Mouse (Mus musculus) forebrain, embryonic 13.5 days (tissue): ENCODE results near the gene Saa1. TPM values are rescaled to one million over a fixed set of nuclear protein-coding genes. Genes with fewer than 3 reads are reported as not detected.
A peak's percentile ranks its signal among the peaks of the same experiment; 100 is the strongest.
"Not testable (repeated sequence)": the region's sequence is repeated elsewhere in the genome, so short reads cannot be mapped to it uniquely, and the experiment has no call there.

ENCODE experiments used
- ATAC-seq: fragments of 200-750 bp; cut with Nextera tagmentation; 2 replicates; pipeline ENCODE4 v1.8.0; 2017
- H3K27ac ChIP-seq: fragments of 300-500 bp; sonication (generic); 2 replicates; pipeline ENCODE4 v1.5.1; 2015; ENCODE audit warnings: inconsistent platforms, mild to moderate bottlenecking, moderate library complexity
- H3K27me3 ChIP-seq: fragments of 300-500 bp; sonication (generic); 2 replicates; pipeline ENCODE4 v1.6.1; 2015; ENCODE audit warnings: mild to moderate bottlenecking, inconsistent platforms
- H3K36me3 ChIP-seq: fragments of 300-500 bp; sonication (generic); 2 replicates; pipeline ENCODE4 v1.6.1; 2015; ENCODE audit warnings: mild to moderate bottlenecking, inconsistent platforms; ENCODE audit not compliant: poor library complexity, severe bottlenecking
- H3K4me1 ChIP-seq: fragments of 300-500 bp; sonication (generic); 2 replicates; pipeline ENCODE4 v1.6.1; 2015; ENCODE audit warnings: inconsistent platforms
- H3K4me2 ChIP-seq: fragments of 300-500 bp; sonication (generic); 2 replicates; pipeline ENCODE4 v1.6.1; 2015; ENCODE audit warnings: inconsistent platforms, mild to moderate bottlenecking, moderate library complexity
- H3K4me3 ChIP-seq: fragments of 300-500 bp; sonication (generic); 2 replicates; pipeline ENCODE4 v1.5.1; 2015; ENCODE audit warnings: mild to moderate bottlenecking, inconsistent platforms
- H3K9ac ChIP-seq: fragments of 300-500 bp; sonication (generic); 2 replicates; pipeline ENCODE4 v1.6.1; 2015; ENCODE audit warnings: mild to moderate bottlenecking, inconsistent platforms
- H3K9me3 ChIP-seq: fragments of 300-500 bp; sonication (generic); replicated peaks from 2 replicates; pipeline ENCODE4 v1.6.1; 2016; ENCODE audit warnings: inconsistent platforms
- WGBS: fragments of 180-500 bp; shearing (Covaris S2); methylation state at CpG from one replicate; pipeline ENCODE4 v1.1.7; 2015; 5-methylcytosine and 5-hydroxymethylcytosine counted together
- polyA plus RNA-seq: library from polyadenylated mRNA; unstranded; fragments of >200 nt; fragmentation: Nextera tagmentation; extraction: Ambion mirVana; gene quantifications from 2 replicates; pipeline ENCODE4 v1.2.1, GENCODE M21; 2015

Gene Saa1
- polyA plus RNA-seq, 1 experiment from 2014 or later = not detected

DNA sequence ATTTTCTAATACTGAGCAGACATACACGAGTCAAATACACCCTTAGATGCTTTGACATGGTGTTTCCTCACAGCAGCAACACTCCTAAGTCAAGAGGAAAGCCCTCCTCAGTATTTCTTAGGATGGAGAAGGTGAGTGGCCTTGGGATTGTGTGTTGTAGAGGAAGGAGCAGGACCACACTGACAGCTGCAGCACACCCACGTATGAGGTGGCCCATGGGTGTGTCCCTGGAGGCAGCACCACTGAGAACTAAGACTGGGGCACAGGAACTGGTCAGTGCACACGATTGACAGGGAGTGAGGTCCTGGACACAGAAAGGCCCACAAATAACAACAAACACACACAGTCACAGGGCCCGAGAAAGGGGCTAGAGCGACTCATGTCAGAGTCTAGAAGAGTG is 2.7 kb downstream of the Saa1 start:
- 81% methylated on average over 5 of the region's 5 CpGs for WGBS
- not testable (repeated sequence) for H3K9ac ChIP-seq, ATAC-seq, H3K9me3 ChIP-seq, H3K36me3 ChIP-seq, H3K4me2 ChIP-seq, H3K4me3 ChIP-seq, H3K27me3 ChIP-seq, H3K4me1 ChIP-seq, H3K27ac ChIP-seq

DNA sequence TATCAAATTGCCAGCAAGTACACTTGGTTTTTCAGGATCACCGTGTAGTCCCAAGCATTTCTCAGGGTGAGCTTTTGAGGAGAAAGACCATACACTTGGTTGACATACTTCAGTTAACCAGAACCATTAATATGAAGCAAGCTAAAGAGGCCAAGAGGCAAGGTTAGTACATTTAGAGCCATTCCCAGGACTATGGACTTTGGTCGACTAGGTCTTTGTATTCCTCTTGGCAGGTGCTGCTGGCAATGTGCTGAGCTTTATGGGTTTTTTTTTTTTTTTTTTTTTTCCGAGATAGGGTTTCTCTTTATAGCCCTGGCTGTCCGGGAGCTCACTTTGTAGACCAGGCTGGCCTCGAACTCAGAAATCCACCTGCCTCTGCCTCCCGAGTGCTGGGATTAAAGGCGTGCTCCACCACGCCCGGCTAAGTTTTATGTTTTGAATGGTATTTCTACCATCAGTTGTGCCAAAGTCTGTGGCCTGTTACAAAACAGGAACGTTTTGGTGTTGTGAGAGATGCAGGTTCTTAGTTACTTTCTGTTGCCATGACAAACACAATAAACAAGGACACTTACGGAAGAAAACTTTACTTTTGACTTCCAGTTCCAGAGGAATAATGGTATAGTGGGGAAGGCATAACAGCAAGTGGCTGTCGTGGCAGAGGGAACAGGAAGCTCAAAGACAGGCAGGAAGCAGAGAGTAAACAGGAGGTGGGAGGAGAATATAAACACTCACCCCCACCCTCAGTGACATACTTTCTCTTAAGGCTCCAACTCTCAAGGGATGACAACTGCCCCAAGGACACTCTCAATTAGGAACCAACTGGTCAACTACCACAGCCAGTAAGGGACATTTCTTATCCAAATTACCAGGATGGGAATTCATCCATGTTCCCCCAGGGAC is 4.0 kb downstream of the Saa1 start:
- H3K36me3 ChIP-seq = no peaks in the 10 kb centered on the region
- H3K9ac ChIP-seq = no peak overlapping the region
- H3K4me2 ChIP-seq = no peak overlapping the region
- no peak overlapping the region for H3K27ac ChIP-seq
- WGBS = 88% methylated on average over 12 of the region's 12 CpGs
- H3K4me1 ChIP-seq = no peaks in the 10 kb centered on the region
- no peaks in the 10 kb centered on the region for H3K27me3 ChIP-seq
- H3K9me3 ChIP-seq = no peaks in the 10 kb centered on the region
- ATAC-seq = no peak
- no peak overlapping the region for H3K4me3 ChIP-seq

DNA sequence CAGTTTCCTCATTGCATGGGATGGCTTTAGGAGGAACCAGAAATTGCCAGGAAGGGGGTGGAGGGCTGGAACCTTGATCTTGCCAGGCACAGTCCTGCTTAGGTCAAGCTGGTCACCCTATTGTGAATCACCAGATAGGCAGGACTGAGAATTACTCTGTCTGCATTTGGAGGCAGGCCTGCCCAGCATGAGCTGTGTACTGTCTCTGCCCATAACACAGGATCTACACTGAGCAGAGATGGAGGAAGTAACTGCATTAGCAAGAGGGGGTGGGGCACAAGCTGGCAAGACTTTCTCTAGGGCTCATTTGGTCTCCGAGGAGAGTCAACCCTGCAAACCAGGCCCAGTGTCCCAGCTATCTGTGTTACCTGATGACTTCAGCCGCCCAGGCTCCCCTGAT is 7.8 kb downstream of the Saa1 start:
- H3K4me1 ChIP-seq = no peaks in the 10 kb centered on the region
- H3K4me2 ChIP-seq = no peak overlapping the region
- H3K27me3 ChIP-seq = no peaks in the 10 kb centered on the region
- H3K4me3 ChIP-seq = no peak overlapping the region
- 87% methylated on average over 2 of the region's 2 CpGs for WGBS
- H3K36me3 ChIP-seq = no peaks in the 10 kb centered on the region
- no peak overlapping the region for H3K9ac ChIP-seq
- no peaks in the 10 kb centered on the region for H3K9me3 ChIP-seq
- ATAC-seq = no peak
- H3K27ac ChIP-seq = no peak overlapping the region

DNA sequence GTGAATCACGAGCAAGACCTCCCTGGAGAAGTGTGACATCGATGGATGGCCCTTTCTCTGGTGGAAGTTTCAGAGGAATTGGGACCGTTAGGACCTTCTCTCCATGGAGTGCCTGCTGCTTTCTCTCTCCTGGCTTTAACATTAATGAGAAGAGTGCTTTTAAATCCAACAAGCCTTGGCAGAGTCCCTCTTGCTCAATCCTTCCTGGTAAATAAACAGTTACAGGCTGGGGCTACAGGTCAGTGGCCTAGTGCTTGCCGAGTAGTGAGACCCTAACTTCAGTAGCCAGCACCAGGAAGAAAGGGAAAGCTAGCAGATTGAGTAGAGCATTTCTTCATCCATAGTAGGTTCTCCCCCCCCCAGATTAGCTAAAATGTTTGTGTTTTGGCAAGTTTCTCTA is 10.3 kb downstream of the Saa1 start, which contains the start of gene Saa4:
Gene Saa4 (minus strand): TSS at position 146 of the 400 bp plus-strand sequence.
- Histone ChIP-seq H3K27ac (no peak within 1 kb of the TSS), H3K4me2 (no peak within 1 kb of the TSS), H3K36me3 (no peaks in the 10 kb centered on the region), H3K9ac (no peak within 1 kb of the TSS), H3K4me3 (no peak within 1 kb of the TSS), H3K27me3 (no peaks in the 10 kb centered on the region), H3K4me1 (no peaks in the 10 kb centered on the region), H3K9me3 (no peaks in the 10 kb centered on the region)
- no peak for ATAC-seq
- WGBS = 85% methylated on average over 4 of the region's 4 CpGs

DNA sequence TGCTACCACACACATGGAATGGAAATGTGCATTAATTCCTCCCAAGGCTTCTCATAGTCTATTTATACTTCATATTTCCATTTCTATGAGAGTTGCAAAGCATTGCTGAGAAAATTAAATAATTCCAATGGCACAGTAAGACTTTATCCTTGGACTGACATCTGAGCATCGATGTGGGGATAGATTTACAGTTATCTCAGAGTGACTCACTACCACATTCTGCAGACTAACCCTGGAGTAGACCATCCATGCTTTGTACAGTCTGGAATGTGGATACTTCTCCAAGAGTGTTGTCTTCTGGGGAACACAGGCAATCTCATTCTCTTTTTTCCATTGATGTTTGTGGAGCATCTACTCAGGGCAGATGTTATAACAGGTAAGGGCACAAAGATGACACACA is 15.2 kb downstream of the Saa1 start:
- Histone ChIP-seq H3K4me1 (no peaks in the 10 kb centered on the region), H3K27me3 (no peaks in the 10 kb centered on the region; the same call in 1 of the 2 replicates), H3K4me3 (no peak overlapping the region), H3K9me3 (no peaks in the 10 kb centered on the region), H3K36me3 (no peaks in the 10 kb centered on the region), H3K27ac (no peak overlapping the region), H3K4me2 (no peak overlapping the region), H3K9ac (no peak overlapping the region)
- WGBS = 90% methylated on average over 1 of the region's 1 CpGs
- no peak for ATAC-seq

DNA sequence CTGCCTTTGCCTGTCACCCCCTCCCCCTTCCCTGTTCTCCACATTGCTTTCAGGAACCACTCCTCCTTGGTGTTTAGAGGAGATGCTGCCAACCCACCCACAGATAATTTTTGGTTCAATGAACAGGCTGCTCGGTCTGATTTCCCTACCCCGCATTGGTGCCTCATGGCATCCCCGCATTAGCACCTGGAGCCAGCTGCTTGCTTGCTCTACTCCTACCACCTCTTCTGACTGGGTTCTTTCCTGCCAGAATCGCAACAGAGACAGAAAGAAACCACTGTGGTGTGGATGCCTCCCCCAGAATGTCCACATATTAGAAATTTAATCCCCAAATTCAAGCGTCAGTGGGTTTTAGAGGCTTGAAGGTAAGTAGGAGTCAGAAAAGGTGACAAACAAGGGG is 18.4 kb downstream of the Saa1 start:
- no peaks in the 10 kb centered on the region for H3K4me1 ChIP-seq
- no peak overlapping the region for H3K27ac ChIP-seq
- peaks cover 3% of the 10 kb centered on the region; the same call in 1 of the 2 replicates for H3K27me3 ChIP-seq
- no peak overlapping the region for H3K4me2 ChIP-seq
- ATAC-seq = no peak
- WGBS = 74% methylated on average over 5 of the region's 5 CpGs
- no peak overlapping the region for H3K9ac ChIP-seq
- H3K9me3 ChIP-seq = no peaks in the 10 kb centered on the region
- no peaks in the 10 kb centered on the region for H3K36me3 ChIP-seq
- no peak overlapping the region for H3K4me3 ChIP-seq

DNA sequence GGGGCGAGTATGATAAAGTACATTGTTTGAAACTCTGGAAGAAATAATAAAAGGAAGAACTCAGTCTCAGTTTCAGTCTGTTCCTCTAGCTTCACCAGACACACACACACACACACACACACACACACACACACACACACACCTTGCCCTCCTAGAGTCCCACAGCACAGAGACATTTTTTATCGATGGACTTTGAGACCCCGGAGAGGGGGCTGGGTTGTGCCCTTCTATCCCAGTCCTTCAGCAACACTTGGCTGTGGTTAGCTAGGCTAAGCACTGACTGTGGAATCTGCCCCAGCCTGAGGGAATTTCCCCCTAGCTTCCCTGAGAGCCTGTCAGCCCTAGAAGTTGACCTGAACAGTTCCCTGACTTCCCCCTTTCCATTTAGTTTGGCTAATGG is 18.9 kb downstream of the Saa1 start:
- WGBS = 84% methylated on average over 3 of the region's 3 CpGs
- ATAC-seq = no peak
- H3K27me3 ChIP-seq = peaks cover 3% of the 10 kb centered on the region; the same call in 1 of the 2 replicates
- H3K27ac ChIP-seq = no peak overlapping the region
- no peak overlapping the region for H3K4me2 ChIP-seq
- H3K9ac ChIP-seq = no peak overlapping the region
- no peaks in the 10 kb centered on the region for H3K9me3 ChIP-seq
- no peaks in the 10 kb centered on the region for H3K36me3 ChIP-seq
- no peaks in the 10 kb centered on the region for H3K4me1 ChIP-seq
- H3K4me3 ChIP-seq = no peak overlapping the region

DNA sequence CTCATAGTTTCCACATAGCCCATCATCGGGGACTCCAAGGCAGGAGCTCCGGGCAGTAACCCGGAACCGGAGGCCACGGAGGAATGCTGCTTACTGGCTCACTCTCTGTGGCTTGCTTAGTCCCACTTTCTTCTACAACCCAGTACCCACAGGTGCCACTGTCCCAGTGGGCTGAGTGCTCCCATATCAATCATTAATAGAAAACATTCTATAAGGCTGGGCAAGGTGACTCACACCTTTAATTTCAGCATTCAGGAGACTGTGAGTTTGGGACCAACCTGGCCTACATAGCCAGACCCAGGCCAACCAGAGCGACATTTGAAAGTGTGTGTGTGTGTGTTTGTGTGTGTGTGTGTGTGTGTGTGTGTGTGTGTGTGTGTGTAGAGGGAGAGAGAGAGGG is 19.4 kb downstream of the Saa1 start:
- Histone ChIP-seq H3K4me1 (no peaks in the 10 kb centered on the region), H3K9ac (no peak overlapping the region), H3K36me3 (no peaks in the 10 kb centered on the region), H3K9me3 (no peaks in the 10 kb centered on the region), H3K27me3 (peaks cover 3% of the 10 kb centered on the region; the same call in 1 of the 2 replicates), H3K4me2 (no peak overlapping the region), H3K27ac (no peak overlapping the region), H3K4me3 (no peak overlapping the region)
- 98% methylated on average over 6 of the region's 6 CpGs for WGBS
- ATAC-seq = no peak

DNA sequence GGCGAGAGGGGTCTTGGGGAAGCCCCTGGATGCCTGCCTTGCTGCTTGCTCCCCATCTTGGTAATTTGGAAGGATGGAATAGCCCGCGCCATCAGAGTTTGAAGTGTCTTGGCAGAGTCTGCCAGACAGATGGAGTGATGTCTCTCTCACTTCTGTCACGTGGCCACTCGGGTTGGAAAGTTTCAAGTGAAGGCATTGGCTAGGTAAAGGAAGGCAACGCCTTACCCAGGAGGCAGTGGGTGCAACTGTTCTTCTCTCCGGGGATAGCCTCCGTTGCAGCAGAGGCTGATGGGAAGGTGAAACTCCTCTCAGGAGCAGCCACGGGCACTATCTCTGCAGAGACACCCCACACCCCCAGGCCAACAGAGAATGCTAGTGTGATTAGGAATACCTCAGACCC is 22.3 kb downstream of the Saa1 start:
- no peak overlapping the region for H3K4me3 ChIP-seq
- H3K4me2 ChIP-seq = no peak overlapping the region
- no peaks in the 10 kb centered on the region for H3K9me3 ChIP-seq
- 79% methylated on average over 9 of the region's 9 CpGs for WGBS
- no peak for ATAC-seq
- no peak overlapping the region for H3K9ac ChIP-seq
- H3K4me1 ChIP-seq = no peaks in the 10 kb centered on the region
- H3K27ac ChIP-seq = no peak overlapping the region
- H3K27me3 ChIP-seq = peaks cover 3% of the 10 kb centered on the region; the same call in 1 of the 2 replicates
- no peaks in the 10 kb centered on the region for H3K36me3 ChIP-seq

DNA sequence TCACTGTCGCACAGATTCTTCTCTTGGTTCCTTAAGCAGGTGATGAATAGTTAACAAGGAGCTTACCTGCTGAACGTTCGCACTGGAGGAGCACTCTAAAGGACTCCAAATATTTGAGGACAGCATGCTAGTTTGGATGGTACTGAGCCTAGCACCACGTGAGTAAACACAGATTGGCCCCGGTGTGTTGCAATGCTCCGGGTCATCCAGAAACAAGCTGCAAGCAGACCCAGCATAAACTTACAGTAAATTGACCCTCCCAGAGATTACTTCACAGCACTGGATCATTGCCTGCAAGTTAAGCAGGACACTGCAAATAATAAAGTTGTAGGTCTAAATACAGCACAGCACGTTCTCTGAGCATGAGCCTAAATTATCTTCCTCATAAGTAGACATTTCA is 23.3 kb downstream of the Saa1 start:
- WGBS = 82% methylated on average over 7 of the region's 7 CpGs
- H3K27me3 ChIP-seq = peaks cover 3% of the 10 kb centered on the region; the same call in 1 of the 2 replicates
- no peak for ATAC-seq
- H3K4me2 ChIP-seq = no peak overlapping the region
- H3K4me3 ChIP-seq = no peak overlapping the region
- no peaks in the 10 kb centered on the region for H3K4me1 ChIP-seq
- no peaks in the 10 kb centered on the region for H3K9me3 ChIP-seq
- no peak overlapping the region for H3K9ac ChIP-seq
- no peak overlapping the region for H3K27ac ChIP-seq
- H3K36me3 ChIP-seq = no peaks in the 10 kb centered on the region

DNA sequence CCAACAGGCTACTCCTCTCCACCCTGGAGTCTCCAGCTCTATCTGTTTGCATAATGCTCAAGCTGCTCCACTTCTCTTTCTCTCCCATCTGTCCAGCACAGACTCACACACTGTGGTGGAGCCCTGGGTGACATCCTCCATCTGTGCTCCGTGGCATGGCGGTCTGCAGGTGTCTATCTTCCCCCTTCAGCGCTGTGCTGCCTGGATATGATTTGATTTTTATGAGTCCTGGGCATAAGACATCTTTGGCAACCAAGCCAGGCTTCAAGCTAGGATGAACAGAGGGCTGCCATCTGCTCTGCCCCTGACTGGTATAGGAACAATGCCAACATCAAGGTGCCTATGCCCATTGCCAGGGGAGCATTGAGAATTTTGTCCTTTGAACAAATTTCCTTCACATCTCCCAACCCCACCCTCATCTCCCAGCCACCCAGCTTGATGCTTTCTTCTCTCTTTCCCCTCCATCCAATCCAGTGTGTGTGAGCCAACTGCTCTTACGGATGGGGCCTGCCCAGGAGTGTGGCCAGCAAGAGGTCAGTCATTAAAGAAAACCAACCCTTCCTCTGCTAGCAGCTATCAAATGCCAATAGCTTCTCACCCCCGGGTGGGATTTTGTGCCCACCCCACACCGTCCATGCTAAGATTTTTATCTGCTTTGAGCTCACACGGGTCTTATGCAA is 24.0 kb downstream of the Saa1 start:
- Histone ChIP-seq H3K4me2 (no peak overlapping the region), H3K27ac (no peak overlapping the region), H3K9ac (no peak overlapping the region), H3K27me3 (peaks cover 3% of the 10 kb centered on the region; the same call in 1 of the 2 replicates), H3K4me1 (no peaks in the 10 kb centered on the region), H3K36me3 (no peaks in the 10 kb centered on the region), H3K9me3 (no peaks in the 10 kb centered on the region), H3K4me3 (no peak overlapping the region)
- WGBS = 83% methylated on average over 7 of the region's 7 CpGs
- peak; percentile 91 for ATAC-seq

DNA sequence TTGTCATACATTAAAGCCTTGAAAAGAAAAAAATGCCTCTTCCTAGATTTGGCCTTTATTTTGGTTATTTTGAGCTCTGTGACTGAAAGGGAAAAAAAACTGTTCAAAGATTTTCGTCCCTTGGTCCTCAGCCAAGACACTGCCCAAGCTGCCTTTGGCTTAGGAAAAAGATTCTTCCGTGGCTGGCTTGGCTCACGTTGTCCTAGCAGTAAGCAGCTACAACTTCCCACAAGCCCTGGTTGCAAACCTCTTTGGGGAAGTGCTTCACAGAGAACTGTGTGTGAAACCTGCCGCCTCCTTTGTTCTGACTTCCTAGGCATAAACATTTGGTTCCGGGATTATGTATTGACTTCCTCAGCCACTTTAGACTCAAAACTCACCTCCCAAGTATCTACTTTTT is 25.9 kb downstream of the Saa1 start:
- Histone ChIP-seq H3K36me3 (no peaks in the 10 kb centered on the region), H3K27ac (no peak overlapping the region), H3K27me3 (0 out of 2 replicates have a peak, but pooled peaks cover 5% of the 10 kb centered on the region), H3K4me1 (no peaks in the 10 kb centered on the region), H3K4me2 (no peak overlapping the region), H3K9ac (no peak overlapping the region), H3K9me3 (no peaks in the 10 kb centered on the region), H3K4me3 (no peak overlapping the region)
- no peak for ATAC-seq
- 63% methylated on average over 5 of the region's 5 CpGs for WGBS
